Mouse (Mus musculus) forebrain, embryonic 16.5 days (tissue): ENCODE data around the gene Dnajc7. TPM values are rescaled to one million over a fixed set of nuclear protein-coding genes. Genes with fewer than 3 reads are reported as not detected.

Source experiments
- ATAC-seq: fragments of 200-750 bp; cut with Nextera tagmentation; 2 replicates; pipeline ENCODE4 v1.8.0; 2017; ENCODE audit warnings: mild to moderate bottlenecking, moderate library complexity
- H3K27ac ChIP-seq: fragments of 300-500 bp; sonication (generic); 2 replicates; pipeline ENCODE4 v1.5.1; 2014; ENCODE audit warnings: low read length, control low read depth
- H3K27me3 ChIP-seq: fragments of 300-500 bp; sonication (generic); replicated peaks from 2 replicates; pipeline ENCODE4 v1.6.1; 2014; ENCODE audit warnings: low read length; ENCODE audit not compliant: control insufficient read depth, insufficient read depth
- H3K36me3 ChIP-seq: fragments of 300-500 bp; sonication (generic); 2 replicates; pipeline ENCODE4 v1.6.1; 2014; ENCODE audit not compliant: control insufficient read depth, insufficient read depth
- H3K4me1 ChIP-seq: fragments of 300-500 bp; sonication (generic); replicated peaks from 2 replicates; pipeline ENCODE4 v1.6.1; 2014; ENCODE audit warnings: low read length; ENCODE audit not compliant: control insufficient read depth, insufficient read depth
- H3K4me2 ChIP-seq: fragments of 300-500 bp; sonication (generic); 2 replicates; pipeline ENCODE4 v1.6.1; 2014; ENCODE audit warnings: mild to moderate bottlenecking, low read length, control low read depth
- H3K4me3 ChIP-seq: fragments of 300-500 bp; sonication (generic); replicated peaks from 2 replicates; pipeline ENCODE4 v1.5.1; 2014; ENCODE audit warnings: mild to moderate bottlenecking, low read length, control low read depth
- H3K9ac ChIP-seq: fragments of 300-500 bp; sonication (generic); replicated peaks from 2 replicates; pipeline ENCODE4 v1.6.1; 2014; ENCODE audit warnings: low read depth, low read length, control low read depth
- H3K9me3 ChIP-seq: fragments of 300-500 bp; sonication (generic); 2 replicates; pipeline ENCODE4 v1.6.1; 2016; ENCODE audit warnings: low read length; ENCODE audit not compliant: control insufficient read depth
- WGBS: fragments of 180-500 bp; shearing (Covaris S2); extraction: QIAGEN DNeasy Blood & Tissue Kit; methylation state at CpG from one replicate; pipeline ENCODE4 v1.1.7; 2014; 5-methylcytosine and 5-hydroxymethylcytosine counted together
- polyA plus RNA-seq: library from polyadenylated mRNA; unstranded; fragments of >200 nt; fragmentation: Nextera tagmentation; extraction: Ambion mirVana; gene quantifications from 2 replicates; pipeline ENCODE4 v1.2.1, GENCODE M21; 2015

Gene Dnajc7
- polyA plus RNA-seq, 1 experiment from 2014 or later, result 326 TPM

GRCm38 (mm10) chr11:100577852-100578599 lies 41.9 kb downstream of the Dnajc7 start:
- Histone ChIP-seq H3K36me3 (peaks cover 17% of the 10 kb centered on the region), H3K9ac (no peak overlapping the region), H3K4me2 (no peak overlapping the region), H3K27me3 (no peaks in the 10 kb centered on the region), H3K27ac (no peak overlapping the region), H3K4me3 (no peak overlapping the region), H3K9me3 (no peaks in the 10 kb centered on the region), H3K4me1 (peaks cover 11% of the 10 kb centered on the region)
- 77% methylated on average over 8 of the region's 8 CpGs for WGBS
- ATAC-seq, result no peak

GRCm38 (mm10) chr11:100576256-100576655 lies 43.7 kb downstream of the Dnajc7 start:
- H3K4me2 ChIP-seq, result no peak overlapping the region
- no peak for ATAC-seq
- WGBS, result 74% methylated on average over 21 of the region's 21 CpGs
- H3K4me1 ChIP-seq, result peaks cover 6% of the 10 kb centered on the region
- no peak overlapping the region for H3K27ac ChIP-seq
- H3K36me3 ChIP-seq, result peaks cover 10% of the 10 kb centered on the region; the same call in 1 of the 2 replicates
- no peak overlapping the region for H3K9ac ChIP-seq
- H3K9me3 ChIP-seq, result no peaks in the 10 kb centered on the region
- 0 out of 2 replicates have a peak, but pooled peaks cover 7% of the 10 kb centered on the region for H3K27me3 ChIP-seq
- H3K4me3 ChIP-seq, result no peak overlapping the region

- Histone ChIP-seq H3K4me2 (peak overlapping the region; percentile 73), H3K9ac (peak overlapping the region; percentile 71), H3K9me3 (no peaks in the 10 kb centered on the region), H3K4me3 (peak overlapping the region; percentile 59), H3K4me1 (peaks cover 13% of the 10 kb centered on the region), H3K36me3 (peaks cover 6% of the 10 kb centered on the region; the same call in 1 of the 2 replicates), H3K27me3 (0 out of 2 replicates have a peak, but pooled peaks cover 7% of the 10 kb centered on the region), H3K27ac (no peak overlapping the region)
- ATAC-seq, result no peak; the same call in 1 of the 2 replicates
- 10% methylated on average over 2 of the region's 2 CpGs for WGBS
Measured at GRCm38 (mm10) chr11:100575484-100575855, 44.5 kb downstream of the Dnajc7 start.

GRCm38 (mm10) chr11:100574708-100575483 lies 45.1 kb downstream of the Dnajc7 start, which contains the start of gene Cnp:
Gene Cnp (plus strand): TSS chr11:100574904.
- H3K4me2 ChIP-seq, result peak within 1 kb of the TSS; percentile 73
- 1% methylated on average over 47 of the region's 47 CpGs for WGBS
- H3K27ac ChIP-seq, result peak within 1 kb of the TSS; percentile 10; the same call in 1 of the 2 replicates
- H3K9ac ChIP-seq, result peak within 1 kb of the TSS; percentile 71
- peaks cover 5% of the 10 kb centered on the region; the same call in 1 of the 2 replicates for H3K36me3 ChIP-seq
- H3K4me1 ChIP-seq, result peaks cover 13% of the 10 kb centered on the region
- no peaks in the 10 kb centered on the region for H3K9me3 ChIP-seq
- ATAC-seq, result peak; percentile 70
- 0 out of 2 replicates have a peak, but pooled peaks cover 7% of the 10 kb centered on the region for H3K27me3 ChIP-seq
- peak within 1 kb of the TSS; percentile 59 for H3K4me3 ChIP-seq

- H3K27me3 ChIP-seq, result 0 out of 2 replicates have a peak, but pooled peaks cover 7% of the 10 kb centered on the region
- no peaks in the 10 kb centered on the region for H3K9me3 ChIP-seq
- H3K4me3 ChIP-seq, result no peak overlapping the region
- no peak overlapping the region for H3K4me2 ChIP-seq
- H3K27ac ChIP-seq, result no peak overlapping the region
- no peak for ATAC-seq
- peaks cover 13% of the 10 kb centered on the region for H3K4me1 ChIP-seq
- H3K9ac ChIP-seq, result no peak overlapping the region
- 96% methylated on average over 3 of the region's 3 CpGs for WGBS
- H3K36me3 ChIP-seq, result peaks cover under 1% of the 10 kb centered on the region; the same call in 1 of the 2 replicates
Measured at GRCm38 (mm10) chr11:100574188-100574587, 45.8 kb downstream of the Dnajc7 start.

- H3K4me1 ChIP-seq, result peaks cover 13% of the 10 kb centered on the region
- H3K27ac ChIP-seq, result no peak overlapping the region
- H3K9ac ChIP-seq, result peak overlapping the region; percentile 24
- H3K4me3 ChIP-seq, result peak overlapping the region; percentile 20
- 0 out of 2 replicates have a peak, but pooled peaks cover 7% of the 10 kb centered on the region for H3K27me3 ChIP-seq
- H3K9me3 ChIP-seq, result no peaks in the 10 kb centered on the region
- H3K4me2 ChIP-seq, result peak overlapping the region; percentile 51
- H3K36me3 ChIP-seq, result no peaks in the 10 kb centered on the region
- WGBS, result 8% methylated on average over 16 of the region's 16 CpGs
- ATAC-seq, result no peak
Measured at GRCm38 (mm10) chr11:100571202-100571567, 48.8 kb downstream of the Dnajc7 start.

GRCm38 (mm10) chr11:100570430-100571201 lies 49.4 kb downstream of the Dnajc7 start:
- ATAC-seq, result peak; percentile 62
- Histone ChIP-seq H3K9me3 (no peaks in the 10 kb centered on the region), H3K4me2 (peak overlapping the region; percentile 51), H3K27me3 (0 out of 2 replicates have a peak, but pooled peaks cover 7% of the 10 kb centered on the region), H3K27ac (no peak overlapping the region), H3K4me1 (peaks cover 13% of the 10 kb centered on the region), H3K4me3 (peak overlapping the region; percentile 20), H3K36me3 (no peaks in the 10 kb centered on the region), H3K9ac (peak overlapping the region; percentile 24)
- WGBS, result 11% methylated on average over 8 of the region's 8 CpGs

- Histone ChIP-seq H3K9ac (no peak overlapping the region), H3K9me3 (no peaks in the 10 kb centered on the region), H3K4me1 (peaks cover 8% of the 10 kb centered on the region), H3K27me3 (0 out of 2 replicates have a peak, but pooled peaks cover 7% of the 10 kb centered on the region), H3K27ac (no peak overlapping the region), H3K36me3 (no peaks in the 10 kb centered on the region), H3K4me3 (no peak overlapping the region), H3K4me2 (no peak overlapping the region)
- WGBS, result 63% methylated on average over 9 of the region's 9 CpGs
- no peak for ATAC-seq
Measured at GRCm38 (mm10) chr11:100569789-100570188, 50.2 kb downstream of the Dnajc7 start.
